Mouse (Mus musculus) cerebellum, adult 2 months (tissue): Measurements from ENCODE around the gene Cacna1i.

Experiments
- CTCF ChIP-seq: fragments of 200-500 bp; IDR thresholded peaks from 2 replicates; pipeline ENCODE4 v1.5.1; 2011; ENCODE audit warnings: low read depth, mild to moderate bottlenecking, control low read depth, low read length, moderate library complexity, borderline replicate concordance; ENCODE audit not compliant: insufficient read depth
- POLR2A ChIP-seq: fragments of 200-500 bp; IDR thresholded peaks from 2 replicates; pipeline ENCODE4 v1.6.1; 2011; ENCODE audit warnings: low read length, control low read depth, borderline replicate concordance; ENCODE audit not compliant: insufficient read depth

DNA sequence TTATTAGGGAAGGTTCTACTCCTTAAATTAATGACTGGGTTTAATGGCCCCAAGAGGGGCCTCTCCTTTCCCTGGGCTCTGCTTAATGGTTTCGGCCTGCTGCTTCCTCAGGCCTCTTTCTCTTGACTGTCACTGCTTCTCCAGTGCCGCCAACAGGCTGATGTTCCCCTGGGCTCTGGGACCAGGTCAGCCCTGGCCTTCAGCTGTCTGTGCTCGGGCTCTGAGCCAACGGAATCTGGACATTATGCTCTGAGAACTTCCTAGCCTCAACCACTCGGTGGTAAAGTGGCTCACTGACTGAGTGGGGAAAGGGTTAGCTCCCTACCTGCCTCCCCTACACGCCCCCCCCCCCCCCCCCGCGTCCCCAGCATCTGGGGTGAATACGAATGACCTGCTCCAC is 130.0 kb downstream of the Cacna1i start:
- no peak for TF ChIP-seq CTCF
- no peak for TF ChIP-seq POLR2A
